Mouse (Mus musculus) forebrain, embryonic 12.5 days (tissue): ENCODE measurements at regions not wholly inside any gene's neighbourhood (a gene's known extent, or its start where the extent isn't known, plus 50 kb on each side); places are given as distances from the start of the nearest gene placed in this dataset.

Experiments used
- ATAC-seq: fragments of 200-750 bp; cut with Nextera tagmentation; 2 replicates; pipeline ENCODE4 v1.8.0; 2017; ENCODE audit warnings: moderate TSS enrichment; ENCODE audit not compliant: low FRiP score
- H3K27ac ChIP-seq: fragments of 300-500 bp; sonication (generic); 2 replicates; pipeline ENCODE4 v1.5.1; 2016; ENCODE audit warnings: mild to moderate bottlenecking
- H3K27me3 ChIP-seq: fragments of 300-500 bp; sonication (generic); 2 replicates; pipeline ENCODE4 v1.6.1; 2016; ENCODE audit warnings: mild to moderate bottlenecking
- H3K36me3 ChIP-seq: fragments of 300-500 bp; sonication (generic); replicated peaks from 2 replicates; pipeline ENCODE4 v1.6.1; 2016; ENCODE audit warnings: mild to moderate bottlenecking
- H3K4me1 ChIP-seq: fragments of 300-500 bp; sonication (generic); 2 replicates; pipeline ENCODE4 v1.6.1; 2016
- H3K4me2 ChIP-seq: fragments of 300-500 bp; sonication (generic); 2 replicates; pipeline ENCODE4 v1.6.1; 2016; ENCODE audit warnings: mild to moderate bottlenecking, moderate library complexity
- H3K4me3 ChIP-seq: fragments of 300-500 bp; sonication (generic); replicated peaks from 2 replicates; pipeline ENCODE4 v1.5.1; 2016; ENCODE audit warnings: mild to moderate bottlenecking
- H3K9ac ChIP-seq: fragments of 300-500 bp; sonication (generic); 2 replicates; pipeline ENCODE4 v1.6.1; 2016; ENCODE audit warnings: mild to moderate bottlenecking
- H3K9me3 ChIP-seq: fragments of 300-500 bp; sonication (generic); 2 replicates; pipeline ENCODE4 v1.6.1; 2016
- WGBS: fragments of 180-500 bp; shearing (Covaris S2); methylation state at CpG from one replicate; pipeline ENCODE4 v1.1.7; 2016; 5-methylcytosine and 5-hydroxymethylcytosine counted together

GRCm38 (mm10) chr10:125035631-125036030 is 353.6 kb downstream of the Slc16a7 start:
- Histone ChIP-seq H3K9me3 (no peaks in the 10 kb centered on the region), H3K9ac (no peak overlapping the region), H3K36me3 (no peaks in the 10 kb centered on the region), H3K4me3 (no peak overlapping the region), H3K27me3 (no peaks in the 10 kb centered on the region), H3K27ac (no peak overlapping the region), H3K4me1 (no peaks in the 10 kb centered on the region), H3K4me2 (no peak overlapping the region)
- no peak for ATAC-seq
- 74% methylated on average over 7 of the region's 7 CpGs for WGBS

- Histone ChIP-seq H3K27ac (no peak overlapping the region), H3K27me3 (no peaks in the 10 kb centered on the region), H3K4me1 (no peaks in the 10 kb centered on the region), H3K9ac (no peak overlapping the region), H3K4me2 (no peak overlapping the region), H3K4me3 (no peak overlapping the region), H3K36me3 (no peaks in the 10 kb centered on the region), H3K9me3 (no peaks in the 10 kb centered on the region)
- WGBS: 90% methylated on average over 5 of the region's 5 CpGs
- ATAC-seq: no peak
Observed at GRCm38 (mm10) chr10:125028347-125028746, 360.9 kb downstream of the Slc16a7 start.

- no peak for ATAC-seq
- Histone ChIP-seq H3K4me1 (no peaks in the 10 kb centered on the region), H3K9ac (no peak overlapping the region), H3K27ac (no peak overlapping the region), H3K27me3 (no peaks in the 10 kb centered on the region), H3K4me2 (no peak overlapping the region), H3K36me3 (no peaks in the 10 kb centered on the region), H3K4me3 (no peak overlapping the region), H3K9me3 (no peaks in the 10 kb centered on the region)
- 92% methylated on average over 2 of the region's 2 CpGs for WGBS
Observed at GRCm38 (mm10) chr10:125026851-125027250, 362.4 kb downstream of the Slc16a7 start.
